Mouse (Mus musculus): ENCODE data around the gene Eaf2.

DNA sequence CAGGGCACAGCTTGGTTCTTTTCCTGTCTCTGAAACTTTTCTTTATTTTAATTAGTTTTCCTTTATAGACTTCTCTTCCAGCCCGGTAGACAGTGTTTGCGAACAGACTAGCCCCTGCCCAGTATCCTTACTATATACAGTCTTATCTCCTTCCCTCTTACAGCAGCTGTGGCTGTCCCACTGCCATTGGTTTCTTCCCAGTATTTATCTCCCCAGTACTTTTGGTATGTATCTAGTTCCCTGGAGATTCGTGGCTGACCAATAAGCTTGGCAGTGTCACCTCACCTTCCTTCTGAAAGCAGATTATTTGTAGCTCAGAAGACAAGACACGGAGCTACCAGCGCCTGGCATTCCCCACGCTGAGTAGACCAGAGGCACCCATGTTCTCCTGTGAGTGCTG, 21.9 kb upstream of the Eaf2 start:
- TF ChIP-seq POLR2A (IDR thresholded peaks at IDR 0.05; ENCODE audit: borderline replicate concordance, extremely low read depth, insufficient read depth, insufficient read length, poor library complexity, severe bottlenecking), result no peak
- no peak for TF ChIP-seq CTCF (IDR thresholded peaks at IDR 0.05; ENCODE audit: borderline replicate concordance, extremely low read depth, insufficient read depth, insufficient read length)

All from brain, embryonic 14.5 days (tissue).